Mouse (Mus musculus) cerebellum, adult 9-10 months (tissue): ENCODE measurements around the gene Trappc12.
"Not testable (repeated sequence)": the region's sequence is repeated elsewhere in the genome, so short reads cannot be mapped to it uniquely, and the experiment has no call there.

ENCODE experiments used
- DNase-seq: peaks from one replicate; pipeline ENCODE4 v3.0.0; 2022

The Trappc12 gene

DNA sequence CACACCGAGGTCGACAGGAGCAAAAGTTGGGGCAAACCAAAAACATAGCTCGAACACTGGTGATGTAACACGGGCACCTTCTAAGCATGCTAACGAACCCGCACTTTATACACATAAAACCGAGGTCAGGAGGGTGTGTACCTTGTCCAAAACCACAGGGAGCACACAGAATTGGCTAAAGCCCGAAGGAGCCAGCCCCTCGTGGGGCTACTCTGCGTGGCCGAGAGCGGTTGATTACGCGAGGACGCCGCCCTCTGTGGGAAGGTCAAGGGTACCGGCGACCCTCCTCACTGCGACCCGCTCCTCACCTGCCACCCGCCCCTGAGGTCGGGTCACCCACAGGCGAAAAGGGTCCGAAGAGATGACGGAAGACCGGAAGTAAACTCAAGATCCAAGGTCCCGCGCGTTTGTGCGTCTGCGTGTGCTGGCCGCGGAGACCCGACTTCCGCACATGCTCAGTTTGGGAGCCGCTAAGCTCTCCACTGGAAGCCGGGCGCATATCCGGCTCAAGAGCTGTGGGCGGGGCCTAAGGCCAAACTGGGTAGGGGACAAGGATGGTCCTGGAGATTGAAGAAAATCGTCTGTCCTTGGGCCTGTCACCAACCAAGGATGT is at the start of gene Trappc12:
TSS of gene Trappc12 (minus strand) at position 452 of the 613 bp plus-strand sequence.
- DNase-seq = peak; percentile 86

DNA sequence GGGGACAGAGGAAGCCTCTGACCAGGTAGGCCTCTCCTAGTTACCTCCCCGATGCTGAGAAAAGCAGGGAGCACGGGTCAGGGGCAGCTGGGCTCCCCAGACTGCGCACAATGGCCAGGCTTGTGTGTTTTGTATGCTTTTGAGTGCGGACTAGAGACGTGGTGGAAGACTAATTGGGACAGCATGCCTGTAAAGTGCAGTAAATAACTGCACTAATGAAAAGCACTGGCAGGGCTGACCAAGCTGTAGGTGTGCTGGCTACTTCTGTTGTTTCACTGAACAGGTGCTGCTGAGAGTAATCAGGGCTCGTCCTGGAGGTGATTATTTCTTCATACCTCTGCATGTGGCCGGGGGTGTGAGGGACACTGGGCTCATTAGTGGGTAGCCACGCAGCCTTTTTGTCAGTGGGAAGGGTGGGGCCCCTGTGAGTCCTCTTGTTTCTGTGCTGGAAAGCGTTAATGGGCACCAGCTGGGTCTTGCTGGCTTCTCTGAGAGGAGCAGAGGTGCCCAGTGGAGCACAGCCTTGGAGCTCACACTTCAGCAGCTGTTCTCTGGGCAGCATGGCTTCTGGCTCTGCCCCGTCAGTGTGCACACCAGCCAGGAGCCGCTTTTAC is 49.6 kb upstream of the Trappc12 start:
- DNase-seq = no peak

DNA sequence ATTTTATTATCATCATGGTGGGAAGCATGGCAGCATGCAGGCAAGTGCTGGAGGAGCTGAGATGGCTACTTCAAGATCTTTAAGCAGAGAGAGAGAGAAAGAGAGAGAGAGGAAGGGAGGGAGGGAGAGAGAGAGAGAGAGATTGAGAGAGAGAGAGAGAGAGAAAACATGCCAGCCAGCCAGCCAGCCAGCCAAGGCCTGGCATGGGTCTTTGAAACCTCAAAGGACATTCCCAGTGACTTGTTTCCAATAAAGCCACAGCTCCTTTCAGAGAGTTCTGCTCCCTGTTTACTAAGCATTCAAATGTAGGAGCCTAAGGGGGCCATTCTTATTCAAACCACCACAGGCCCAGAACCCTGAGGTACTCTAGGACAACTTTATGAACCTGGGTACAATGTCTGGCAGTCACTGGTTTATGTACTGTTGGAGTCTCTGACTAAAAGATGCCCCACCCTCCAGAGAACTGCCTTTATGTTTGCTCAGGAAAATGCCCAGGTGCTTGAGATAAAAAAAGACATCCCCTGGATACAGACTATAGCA is 46.7 kb upstream of the Trappc12 start:
- no peak for DNase-seq

DNA sequence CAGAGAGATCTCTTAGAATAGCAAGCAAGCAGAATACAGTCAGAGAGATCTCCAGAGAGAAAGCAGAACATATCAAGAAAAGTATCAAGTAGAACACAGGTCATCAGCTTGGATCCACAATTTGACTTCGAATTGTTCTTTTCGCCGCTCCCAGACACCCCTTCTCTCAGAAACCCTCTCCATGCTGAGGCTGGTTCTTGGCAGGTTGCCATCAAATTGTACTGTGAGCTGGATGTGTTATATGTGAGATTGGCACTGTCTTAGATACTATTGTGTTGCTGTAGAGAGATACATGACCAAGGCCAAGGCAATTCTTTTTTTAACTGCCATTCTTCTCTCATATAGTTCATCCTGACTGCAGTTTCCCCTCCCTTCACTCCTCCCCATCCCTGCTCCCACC is 44.8 kb upstream of the Trappc12 start:
- no peak for DNase-seq

DNA sequence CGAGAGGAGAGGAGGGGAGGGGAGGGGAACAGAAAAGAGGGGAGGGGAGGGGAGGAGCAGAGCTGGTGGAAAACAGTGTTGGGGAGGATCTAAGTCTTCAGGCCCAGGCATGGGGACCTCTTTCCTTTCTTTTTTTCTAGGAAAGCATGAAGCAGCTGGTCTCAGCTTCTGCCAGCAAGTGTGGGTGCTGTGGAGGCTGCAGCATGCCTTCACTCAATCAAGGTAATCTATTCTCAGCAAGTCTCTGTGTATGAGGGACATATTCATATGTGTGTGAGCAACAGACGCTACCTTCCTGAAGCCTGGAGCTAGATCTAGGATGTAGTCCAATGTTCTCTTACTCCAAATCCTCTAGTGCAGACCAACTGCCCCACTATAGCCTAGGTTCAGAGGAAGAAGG is 43.4 kb upstream of the Trappc12 start:
- DNase-seq = no peak

DNA sequence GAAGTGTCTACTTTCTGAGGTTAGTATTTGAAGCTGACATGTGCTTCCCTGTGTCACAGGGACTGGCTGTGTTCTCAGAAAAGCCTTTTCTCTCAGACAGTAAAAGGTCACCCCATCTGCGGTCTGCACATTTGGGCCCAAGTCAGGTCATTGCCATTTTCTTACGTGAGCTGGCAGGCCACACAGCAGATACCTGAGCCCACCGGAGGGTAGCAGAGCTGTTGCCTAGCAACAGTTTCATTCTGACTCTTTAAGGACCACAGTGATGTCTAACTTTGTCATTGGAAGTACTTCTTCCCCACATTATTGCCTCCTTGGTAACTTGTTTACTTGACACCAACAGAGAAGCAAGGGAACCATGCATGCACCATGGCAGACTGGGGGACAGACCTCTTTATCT is 42.3 kb upstream of the Trappc12 start:
- no peak for DNase-seq

DNA sequence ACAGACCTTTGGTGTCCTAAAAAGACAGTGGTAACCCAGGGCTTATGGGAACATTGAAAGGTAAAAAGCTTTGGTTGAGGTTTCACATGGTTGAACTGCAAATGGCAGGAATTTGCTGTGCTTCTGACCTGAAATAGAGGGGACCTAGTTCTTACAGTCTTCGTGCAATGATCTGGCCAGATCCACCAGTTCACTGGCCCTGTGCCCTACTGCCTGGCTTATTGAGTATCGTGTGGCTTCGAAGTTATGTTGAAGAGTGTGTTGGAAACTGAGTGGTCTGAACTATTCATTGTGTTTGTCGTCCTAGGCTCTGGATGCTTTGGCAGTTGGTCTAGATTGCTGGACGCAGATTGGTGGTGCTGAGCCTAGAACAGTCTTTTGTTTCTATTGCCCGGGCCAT is 36.0 kb upstream of the Trappc12 start:
- DNase-seq = no peak

DNA sequence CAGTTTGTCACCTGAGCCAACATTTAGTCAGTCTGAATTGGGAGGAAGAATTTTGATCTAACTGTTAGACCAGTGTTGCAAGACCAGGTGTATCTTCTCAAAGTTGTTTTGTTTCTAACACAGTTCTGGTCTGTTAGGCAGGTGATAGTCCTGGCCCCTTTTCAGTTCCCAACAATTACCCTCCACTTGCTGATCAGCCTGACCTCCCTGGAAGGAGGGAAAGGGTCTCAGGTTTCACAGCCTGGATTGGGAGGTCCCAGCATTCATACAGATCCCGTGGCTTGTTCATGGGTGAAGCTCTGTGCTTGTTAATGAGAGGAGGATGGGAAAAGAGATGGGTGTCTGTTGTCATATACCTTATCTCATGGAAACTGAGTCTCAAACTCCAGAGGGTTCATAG is 35.0 kb upstream of the Trappc12 start:
- no peak for DNase-seq

DNA sequence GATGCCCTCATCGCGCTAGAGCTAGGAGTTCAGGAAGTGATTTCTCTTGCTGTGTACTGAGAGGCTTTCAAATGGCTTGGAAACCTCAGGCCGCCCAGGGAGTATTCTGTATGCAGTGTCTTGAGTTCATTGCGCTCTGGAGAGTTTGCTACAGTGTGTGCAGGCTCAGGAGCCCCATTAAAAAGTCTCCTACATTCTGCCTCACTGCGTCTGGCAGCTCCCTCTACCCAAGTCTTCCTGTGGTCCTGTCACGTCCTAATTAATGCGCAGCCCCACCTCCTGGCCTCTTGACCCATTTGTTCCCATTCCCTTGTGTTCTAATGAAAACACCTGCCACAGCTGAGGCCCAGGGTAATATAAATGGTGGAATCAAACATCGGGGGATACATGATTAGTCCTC is 34.6 kb upstream of the Trappc12 start:
- DNase-seq = no peak

DNA sequence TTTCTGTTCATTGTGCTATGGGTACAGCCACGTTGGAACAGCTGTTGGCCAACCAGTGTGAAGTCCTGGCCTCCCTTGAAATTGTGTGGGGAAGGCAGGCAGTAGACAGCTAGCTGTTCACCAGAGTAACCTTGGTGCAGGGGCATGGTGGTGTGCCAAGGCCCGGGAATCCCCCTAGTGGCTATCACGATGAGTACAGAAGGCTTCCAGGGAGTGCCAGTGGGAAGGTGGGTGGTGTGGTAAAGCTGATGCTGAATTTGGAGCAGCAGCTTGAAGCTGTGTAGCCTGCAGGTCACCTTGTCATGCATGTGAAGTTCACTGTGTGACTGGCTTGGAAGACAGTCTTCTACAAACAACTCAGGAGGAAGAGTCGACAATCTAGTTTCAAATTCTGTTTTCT is 34.1 kb upstream of the Trappc12 start:
- DNase-seq = no peak

DNA sequence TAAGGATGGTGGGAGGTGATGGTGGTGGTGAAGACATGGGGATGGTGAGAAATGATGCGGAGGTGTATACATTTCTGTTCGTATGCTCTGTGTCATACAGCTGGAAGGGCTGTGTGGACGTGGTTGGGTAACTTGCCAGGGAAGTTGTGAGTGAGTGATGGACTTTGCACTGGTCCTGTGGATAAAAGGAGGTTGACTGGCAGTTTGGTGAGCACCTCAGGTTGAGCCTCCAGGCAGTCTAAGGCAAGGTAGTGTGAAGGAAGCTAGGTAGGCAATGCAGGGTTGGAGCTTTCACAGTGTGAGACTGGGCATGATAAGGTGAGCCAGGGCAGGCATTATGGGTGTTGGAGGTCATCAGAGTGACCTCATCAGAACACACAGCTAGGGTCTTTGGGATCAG is 32.4 kb upstream of the Trappc12 start:
- DNase-seq = no peak

DNA sequence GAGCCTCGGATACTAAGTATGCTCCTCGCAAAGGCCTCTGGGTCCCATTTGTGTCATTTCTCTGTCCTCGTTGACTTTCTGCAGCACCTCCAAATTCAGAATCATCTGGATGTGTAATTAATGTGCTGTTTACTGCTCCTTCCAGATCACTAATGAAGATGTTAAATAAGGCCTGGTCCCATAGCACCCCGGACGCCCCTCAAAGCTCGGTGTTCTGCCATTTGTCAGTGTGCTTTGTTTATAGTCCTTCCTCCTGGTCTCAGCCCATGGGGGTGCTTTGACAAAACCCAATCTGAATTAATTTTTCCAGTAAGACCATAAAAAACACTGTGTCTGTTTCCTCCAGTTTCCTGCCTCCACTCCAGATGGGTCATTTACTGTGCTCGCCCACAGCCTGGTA is 29.9 kb upstream of the Trappc12 start:
- DNase-seq = no peak

DNA sequence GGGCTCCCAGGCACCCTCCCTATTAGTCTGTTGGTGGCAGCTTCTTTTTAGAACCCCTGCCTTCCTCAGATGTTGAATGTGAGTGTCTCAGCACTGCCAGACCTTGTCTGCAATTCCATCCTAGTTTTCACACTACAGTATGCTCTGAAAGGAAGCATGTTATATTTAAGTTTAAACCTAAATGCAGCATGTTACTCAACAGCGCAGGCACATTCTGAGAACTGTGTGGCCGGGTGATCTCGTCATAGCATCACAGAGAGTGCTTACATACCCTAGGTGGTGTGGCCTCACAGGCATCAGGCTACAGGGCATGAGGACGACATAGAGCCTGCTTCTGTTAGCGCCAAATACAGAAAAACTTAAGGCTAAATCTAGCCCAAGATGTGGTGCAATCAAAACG is 25.4 kb upstream of the Trappc12 start:
- DNase-seq = no peak

DNA sequence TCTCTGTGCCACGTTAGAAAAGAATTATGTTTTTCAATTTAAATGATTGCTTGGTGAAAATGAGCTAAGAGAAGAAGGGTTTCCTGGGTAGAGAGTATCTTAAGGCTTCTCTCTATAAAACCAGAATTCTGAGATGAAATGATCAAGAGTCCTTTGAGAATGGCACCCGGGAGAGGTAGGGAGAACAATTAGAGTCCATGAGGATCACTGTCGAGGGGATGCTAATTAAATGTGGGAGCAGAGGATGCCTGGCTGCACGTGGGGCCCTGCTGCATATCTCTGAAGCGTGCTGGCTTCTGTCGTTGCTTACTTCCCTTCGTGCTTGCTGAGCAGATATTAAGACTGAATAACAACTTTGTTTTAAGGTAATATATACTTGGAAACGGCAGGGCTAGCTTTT is 24.8 kb upstream of the Trappc12 start:
- no peak for DNase-seq

DNA sequence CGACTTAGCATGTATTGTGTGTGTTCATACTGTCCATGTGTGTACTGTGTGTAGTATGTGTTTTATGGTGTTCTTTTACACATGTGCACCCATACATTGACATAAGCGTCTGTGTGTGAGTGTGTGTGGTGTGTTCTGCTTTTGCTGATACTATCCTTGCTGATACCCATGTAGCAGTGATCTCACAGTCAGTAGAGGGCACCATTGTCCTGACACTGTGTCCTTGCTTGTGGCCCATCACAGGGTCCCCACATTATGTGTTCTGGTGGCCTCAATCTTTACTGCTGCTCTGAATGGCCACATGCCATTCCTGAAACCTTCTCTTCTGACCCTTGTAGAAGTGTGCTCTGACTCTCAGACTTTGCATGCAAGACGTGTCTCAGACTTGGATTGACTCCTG is 23.5 kb upstream of the Trappc12 start:
- DNase-seq = no peak

DNA sequence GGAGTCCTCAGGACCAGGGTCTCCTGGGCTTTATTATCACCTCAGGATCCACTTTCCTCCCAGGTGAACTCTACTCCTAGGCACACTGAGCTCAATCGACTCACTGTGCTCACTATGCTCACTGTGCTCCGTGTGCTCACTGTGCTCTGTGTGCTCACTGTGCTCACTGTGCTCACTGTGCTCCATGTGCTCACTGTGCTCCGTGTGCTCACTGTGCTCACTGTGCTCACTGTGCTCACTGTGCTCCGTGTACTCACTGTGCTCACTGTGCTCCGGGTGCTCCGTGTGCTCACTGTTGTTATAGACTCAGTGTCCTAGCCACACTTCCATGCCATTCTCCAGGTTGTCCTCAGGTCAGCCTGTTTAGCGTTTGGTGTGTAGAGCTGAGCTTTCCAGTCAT is 19.7 kb upstream of the Trappc12 start:
- no peak for DNase-seq

DNA sequence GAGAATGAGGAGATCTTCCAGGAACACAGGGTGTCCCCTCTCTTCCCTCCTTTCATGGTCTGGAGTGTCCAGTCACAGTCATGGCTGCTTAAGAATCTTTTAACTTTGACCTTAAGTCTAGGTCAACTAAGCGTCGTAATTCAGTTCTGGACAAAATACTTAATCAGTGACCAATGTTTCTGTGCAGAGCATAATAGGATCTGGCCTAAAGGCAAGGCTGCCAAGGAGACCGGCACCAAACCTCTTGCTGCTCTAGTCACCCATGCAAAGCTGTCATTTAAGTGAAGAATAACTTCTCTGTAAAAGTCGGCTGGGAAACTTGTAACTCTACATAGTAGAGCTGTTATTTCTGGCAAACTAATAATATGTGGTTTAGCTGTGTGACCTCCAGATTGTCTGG is 5.7 kb upstream of the Trappc12 start:
- DNase-seq = no peak

DNA sequence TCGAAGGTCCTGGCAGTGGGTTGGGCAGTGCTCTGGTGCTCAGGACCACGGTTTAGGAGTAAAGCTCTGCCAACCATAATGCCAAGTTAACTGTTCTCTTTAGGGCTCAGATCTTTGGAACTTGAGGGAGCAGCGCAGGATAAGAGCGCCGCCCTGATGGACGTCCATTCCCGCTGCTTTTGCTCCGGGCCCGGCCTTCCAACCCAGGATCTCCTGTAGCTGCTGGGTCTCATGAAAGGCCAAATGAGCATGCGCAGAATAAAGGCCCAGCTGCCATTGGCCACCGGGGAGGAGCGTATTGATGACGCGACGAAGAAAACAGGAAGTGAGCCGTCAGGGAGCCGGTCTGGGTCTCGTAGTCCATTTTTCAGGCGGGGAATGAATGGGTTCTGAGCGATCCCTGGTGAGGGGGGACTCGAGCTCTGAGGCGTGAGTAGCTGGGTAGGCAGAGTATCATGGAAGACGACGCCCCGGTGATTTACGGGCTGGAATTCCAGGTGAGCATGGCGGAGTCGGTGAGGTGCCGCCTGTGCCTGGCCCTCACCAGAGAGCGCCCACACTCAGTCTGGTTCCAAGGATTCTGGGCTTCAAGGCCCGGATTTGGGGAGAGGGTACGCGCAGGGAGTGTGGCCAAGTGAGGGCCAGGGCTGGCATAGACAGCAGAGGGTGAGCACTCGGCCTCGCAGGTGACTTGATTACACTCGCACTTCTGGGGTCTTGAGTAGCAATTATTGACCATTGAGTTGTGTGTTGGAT is 1.4 kb upstream of the Trappc12 start, which contains the start of gene Eipr1:
TSS of gene Eipr1 (plus strand) at position 296 of the 756 bp plus-strand sequence.
- peak; percentile 94 for DNase-seq

DNA sequence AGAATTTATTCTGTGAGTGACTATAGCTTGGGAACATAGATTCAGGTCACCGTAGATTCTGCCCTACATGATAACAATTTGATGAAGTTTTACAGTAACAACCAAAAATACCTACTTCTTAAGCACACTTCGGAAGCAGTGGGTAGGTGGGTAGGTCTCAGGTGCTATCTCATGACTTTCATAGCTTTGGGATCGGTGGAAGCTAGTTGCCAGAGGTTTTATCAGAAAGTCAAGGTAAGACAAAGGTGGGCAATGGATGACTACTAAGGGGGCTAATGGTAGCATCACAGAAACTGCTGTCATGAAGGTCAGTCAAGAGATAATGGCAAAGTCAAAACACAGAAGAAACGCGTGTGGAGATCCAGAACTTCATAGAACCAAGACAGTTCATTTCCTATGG is 604 bp upstream of the Trappc12 start:
- DNase-seq = no peak

DNA sequence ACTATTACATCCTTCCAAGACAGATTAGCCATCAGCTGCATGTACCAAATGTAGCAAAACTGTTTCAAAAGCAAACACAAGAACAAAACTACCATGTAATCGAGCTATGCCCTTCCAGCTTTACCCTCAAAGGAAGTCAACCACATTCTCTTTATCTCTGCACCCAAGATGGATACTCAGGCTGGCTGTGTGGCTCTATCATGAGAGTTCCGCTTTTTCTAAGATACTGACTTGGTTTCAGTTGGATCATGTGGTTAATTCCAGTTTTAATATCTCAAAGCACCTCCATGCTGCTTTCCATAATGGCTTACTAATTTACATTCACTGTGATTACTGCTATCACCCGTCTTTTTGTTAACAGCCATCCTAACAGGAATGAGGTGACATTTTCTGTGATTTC is 6.9 kb downstream of the Trappc12 start:
- DNase-seq = no peak

DNA sequence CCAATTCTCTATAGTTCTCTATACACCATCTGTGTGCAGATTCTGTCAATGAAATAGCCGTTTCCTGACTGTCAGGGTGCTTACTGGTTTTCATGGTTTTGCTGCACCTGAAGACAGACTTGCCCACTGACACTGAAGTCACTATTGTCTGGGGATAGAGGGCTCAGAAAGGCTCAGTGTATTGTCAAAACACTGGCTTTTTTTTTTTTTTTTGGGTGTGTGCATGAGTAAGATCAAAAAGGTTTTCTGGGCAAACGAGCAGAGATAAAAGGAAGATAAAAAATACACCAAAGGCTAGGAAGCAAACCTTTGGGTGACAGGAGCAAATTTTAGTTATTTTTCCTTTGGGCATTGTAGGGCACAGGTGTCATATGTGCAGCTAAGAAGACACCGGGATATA is 15.0 kb downstream of the Trappc12 start:
- no peak for DNase-seq

DNA sequence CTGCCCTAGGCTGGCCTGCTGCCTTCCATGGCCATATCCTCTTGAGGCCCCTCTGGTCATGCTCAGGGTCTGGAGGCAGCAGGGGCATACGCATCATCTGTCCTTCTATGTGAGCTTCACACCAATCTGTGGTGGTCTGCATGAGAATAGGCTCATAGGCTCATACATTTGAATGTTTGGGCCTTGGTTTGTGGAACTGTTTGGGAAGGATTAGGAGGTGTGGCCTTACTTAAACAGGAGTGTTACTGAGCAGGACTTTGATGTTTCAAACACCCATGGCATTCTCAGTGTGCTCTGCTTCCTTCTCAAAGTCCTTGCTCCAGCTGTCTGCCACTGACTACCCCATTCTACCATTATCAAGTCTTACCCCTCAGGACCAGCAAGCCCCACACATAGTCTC is 16.0 kb downstream of the Trappc12 start:
- DNase-seq = no peak

DNA sequence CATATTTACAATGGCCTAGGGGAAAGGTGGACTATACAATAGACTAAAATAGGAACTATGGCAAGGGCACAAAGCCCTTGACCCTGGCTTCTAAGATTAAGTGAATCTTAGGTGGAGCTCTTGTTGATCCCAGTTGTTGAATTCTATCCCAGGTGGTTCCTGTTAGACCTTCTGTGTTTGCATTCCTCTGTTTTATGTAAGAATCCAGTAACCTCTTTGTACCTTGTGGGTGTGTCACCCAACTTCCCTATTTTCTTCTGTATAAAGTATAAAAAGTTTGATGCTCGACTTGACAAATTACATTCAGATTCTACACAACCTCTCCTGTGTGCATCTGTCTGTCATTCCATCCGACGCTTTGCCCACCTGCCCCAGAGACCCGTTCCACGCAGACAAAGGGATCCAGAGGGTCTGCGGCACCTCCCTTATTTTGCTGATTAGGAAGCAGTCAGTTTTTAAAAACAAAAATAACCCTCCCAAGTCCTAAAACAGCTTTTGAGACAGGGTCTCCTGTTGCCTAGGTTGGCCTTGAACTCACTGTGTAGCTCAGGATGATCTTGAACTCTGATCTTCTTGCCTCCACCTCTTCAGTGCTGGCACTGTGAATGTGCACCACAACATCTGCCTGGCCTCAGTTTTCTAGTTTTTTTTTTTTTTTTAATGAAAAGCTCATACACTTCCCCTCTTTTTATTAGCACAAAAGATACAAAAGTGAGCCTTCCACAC is 16.6 kb downstream of the Trappc12 start:
- not testable (repeated sequence) for DNase-seq
